Mouse (Mus musculus): ENCODE measurements around the gene Sult6b2.

DNA sequence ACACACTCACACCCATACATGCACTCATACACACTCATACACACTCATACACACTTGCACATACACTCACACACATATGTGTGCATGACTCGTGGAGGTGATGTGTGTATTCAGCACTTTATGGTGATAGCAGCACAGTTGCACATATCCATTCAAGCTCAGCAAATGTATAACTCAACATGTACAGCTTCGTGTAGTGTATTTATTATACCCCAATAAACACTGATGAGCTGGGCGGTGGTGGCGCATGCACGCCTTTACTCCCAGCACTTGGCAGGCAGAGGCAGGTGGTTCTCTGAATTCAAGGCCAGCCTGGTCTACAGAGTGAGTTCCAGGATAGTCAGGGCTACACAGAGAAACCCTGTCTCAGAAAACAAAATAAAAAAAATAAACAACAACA, 58.8 kb downstream of the Sult6b2 start:
- no peak for TF ChIP-seq CTCF (IDR thresholded peaks at IDR 0.05; ENCODE audit: low read depth)
- no peak for TF ChIP-seq EP300 (IDR thresholded peaks at IDR 0.05; ENCODE audit: low read depth)
